Mouse (Mus musculus) hindlimb bud, embryonic 11.5 days (tissue): ENCODE results near the gene Zfp964.
"Not testable (repeated sequence)": the region's sequence is repeated elsewhere in the genome, so short reads cannot be mapped to it uniquely, and the experiment has no call there.

Experiments
- DNase-seq: peaks from one replicate; pipeline ENCODE4 v3.0.0-alpha.2; 2012; ENCODE audit warnings: low read depth, low spot score; ENCODE audit errors: extremely low spot score

The Zfp964 gene

DNA sequence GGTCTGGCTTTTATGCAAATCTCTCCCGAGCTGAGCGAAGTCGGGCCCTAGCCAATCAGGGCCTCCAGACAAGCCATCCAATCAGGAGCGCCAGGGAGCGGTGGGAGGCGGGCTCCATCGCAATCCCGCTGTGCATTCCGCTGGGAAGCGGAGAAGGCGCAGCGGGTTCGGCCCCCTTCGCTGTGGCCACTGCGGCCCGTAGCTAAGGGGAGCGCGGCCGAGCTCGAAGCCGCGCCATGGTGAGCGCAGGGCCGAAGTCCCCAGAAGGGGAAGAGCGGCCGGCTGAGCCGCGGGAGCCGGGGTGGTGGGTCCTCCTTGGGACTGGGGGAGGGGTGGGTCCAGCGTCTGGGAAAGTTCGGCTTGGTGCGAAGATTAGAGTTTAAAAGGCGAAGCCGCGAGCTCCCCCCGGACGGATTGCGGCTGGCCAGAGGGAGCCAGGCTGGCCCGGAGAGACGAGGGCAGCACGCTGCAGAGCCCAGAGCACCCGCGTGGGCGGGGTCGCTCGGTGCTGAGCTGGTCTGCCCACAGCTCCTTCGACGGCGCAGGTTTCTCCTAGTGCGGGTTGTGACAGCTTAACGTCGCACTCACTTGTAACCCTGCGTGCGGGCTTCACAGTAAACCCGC is at the start of gene Zfp964:
Gene Zfp964 (plus strand): TSS at position 122 of the 624 bp plus-strand sequence.
- DNase-seq = peak; percentile 76

DNA sequence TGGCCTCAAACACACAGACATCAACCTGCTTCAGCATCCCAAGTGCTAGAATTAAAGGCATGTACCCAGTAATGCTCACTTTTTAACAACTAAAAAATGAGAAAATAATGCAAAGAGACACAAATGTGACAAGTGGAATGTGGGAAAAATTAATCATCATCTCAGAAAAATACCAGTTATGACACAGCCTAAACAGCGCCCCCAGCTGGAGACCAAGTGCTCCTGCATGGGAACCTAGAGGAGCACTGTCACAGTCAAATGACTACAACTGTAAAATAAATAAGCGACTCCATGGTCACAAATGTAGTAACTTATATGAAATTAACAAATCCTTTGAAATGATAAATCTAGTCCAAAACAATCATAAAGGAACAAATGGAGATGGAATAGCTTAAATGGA is 39.6 kb upstream of the Zfp964 start:
- DNase-seq = no peak

DNA sequence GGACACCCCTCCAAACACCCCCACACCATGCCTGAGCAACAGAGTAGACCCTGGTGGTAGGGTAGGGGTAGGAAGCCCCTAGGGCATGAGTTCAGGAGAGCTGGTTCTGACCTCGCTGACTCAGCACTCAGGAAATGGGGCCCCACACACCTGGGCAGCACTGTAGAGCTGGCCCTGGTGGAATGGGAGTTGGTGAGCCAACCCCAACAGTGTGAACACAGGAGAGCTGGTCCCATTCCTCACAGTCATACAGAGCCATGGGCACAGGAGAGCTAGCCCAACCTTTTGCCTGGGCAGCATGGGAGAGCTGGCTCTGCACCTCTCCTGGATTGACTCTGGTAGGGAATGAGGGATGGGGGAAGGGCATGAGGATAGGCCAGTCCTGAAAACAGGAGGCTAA is 36.2 kb upstream of the Zfp964 start:
- no peak for DNase-seq

DNA sequence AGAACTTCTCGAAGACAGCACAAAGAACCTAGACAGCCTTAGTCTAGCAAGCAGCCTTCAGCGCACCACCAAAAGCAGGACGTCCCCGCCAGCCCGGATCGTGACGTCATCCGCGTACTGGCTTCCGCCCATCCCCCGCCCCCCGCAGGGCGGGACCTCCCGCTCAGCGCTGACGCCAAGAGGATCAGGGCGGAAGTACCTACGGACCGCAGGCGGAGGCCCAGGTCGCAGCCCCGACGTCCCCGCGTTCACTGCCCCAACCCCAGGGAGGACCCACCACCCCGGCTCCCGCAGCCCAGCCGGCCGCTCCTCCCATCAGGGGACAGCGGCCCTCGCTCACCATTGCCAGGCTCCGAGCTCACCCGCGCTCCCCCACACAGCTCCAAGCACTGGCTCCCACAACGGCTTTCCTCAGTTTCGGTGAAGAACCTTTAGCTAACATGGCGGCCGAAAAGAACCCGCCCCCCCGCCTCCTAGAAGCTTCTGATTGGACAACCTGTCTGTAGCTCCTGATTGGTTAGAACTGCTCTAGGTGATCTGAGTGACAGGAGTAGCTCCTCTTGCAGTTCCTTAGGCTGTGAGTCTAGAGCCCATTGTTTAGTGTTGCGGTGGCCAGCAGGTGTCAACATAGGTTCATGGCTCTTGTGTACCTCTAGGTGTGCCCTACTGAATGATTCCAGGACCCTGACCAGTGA is 29.0 kb upstream of the Zfp964 start, which contains the start of gene Zfp868:
Gene Zfp868 (minus strand): TSS at position 454 of the 695 bp plus-strand sequence.
- DNase-seq = peak; percentile 93

DNA sequence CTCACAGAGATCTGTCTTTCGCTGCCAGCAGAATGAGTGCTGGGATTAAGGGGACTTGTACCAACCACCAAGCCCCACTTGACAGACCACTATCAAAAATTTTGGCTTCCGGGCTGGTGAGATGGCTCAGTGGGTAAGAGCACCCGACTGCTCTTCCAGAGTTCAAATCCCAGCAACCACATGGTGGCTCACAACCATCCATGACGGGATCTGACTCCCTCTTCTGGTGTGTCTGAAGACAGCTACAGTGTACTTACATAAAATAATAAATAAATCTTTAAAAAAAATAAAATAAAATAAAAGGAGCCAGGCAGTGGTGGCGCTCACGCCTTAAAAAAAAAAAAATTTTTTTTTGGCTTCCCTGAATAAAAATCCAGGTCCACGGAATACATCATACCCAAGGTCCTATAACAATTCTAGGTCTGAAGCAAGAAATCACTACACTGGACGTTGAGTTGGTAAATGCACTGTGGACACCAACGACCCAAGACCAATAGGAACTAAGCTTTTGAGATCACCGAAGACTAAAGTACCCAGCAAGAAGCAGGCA is 396 bp upstream of the Zfp964 start:
- no peak for DNase-seq

DNA sequence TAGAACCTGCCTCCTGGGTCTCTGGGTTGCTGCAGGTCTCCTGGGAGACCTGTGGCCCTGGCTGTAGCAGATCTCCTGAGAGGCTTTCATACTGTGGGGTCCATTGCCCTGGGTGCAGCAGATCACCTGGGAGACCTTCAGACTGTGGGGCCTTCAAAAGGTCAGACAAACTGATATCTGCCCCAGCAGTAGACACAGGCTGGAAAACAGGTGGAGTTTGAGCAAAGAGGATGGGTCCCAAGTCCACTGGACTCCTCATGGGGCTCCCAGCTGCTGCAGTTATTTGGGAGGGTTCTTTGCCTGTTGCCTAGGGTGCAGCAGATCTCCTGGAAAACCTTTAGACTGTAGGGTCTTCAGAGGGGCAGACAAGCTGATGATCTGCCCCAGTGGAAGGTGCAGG is 7.0 kb downstream of the Zfp964 start:
- no peak for DNase-seq

DNA sequence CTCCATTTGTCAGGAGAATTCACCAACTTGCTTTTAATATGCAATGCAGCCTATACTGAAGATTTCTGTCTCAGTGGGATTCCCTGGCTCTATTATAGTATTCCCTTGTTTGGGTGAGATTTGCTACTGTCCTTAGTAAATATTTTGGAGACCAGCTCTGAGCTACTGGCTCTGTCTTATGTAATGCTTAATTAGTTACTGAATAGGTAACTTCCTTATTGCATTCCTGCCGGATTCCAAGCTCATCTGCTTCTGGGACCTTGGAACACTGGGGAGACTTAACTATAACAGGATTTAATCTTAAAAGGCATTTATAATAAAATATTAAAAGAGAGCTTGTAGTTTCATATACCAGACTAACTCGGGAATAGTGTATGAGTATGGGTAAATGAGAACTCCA is 10.8 kb downstream of the Zfp964 start:
- DNase-seq = not testable (repeated sequence)

DNA sequence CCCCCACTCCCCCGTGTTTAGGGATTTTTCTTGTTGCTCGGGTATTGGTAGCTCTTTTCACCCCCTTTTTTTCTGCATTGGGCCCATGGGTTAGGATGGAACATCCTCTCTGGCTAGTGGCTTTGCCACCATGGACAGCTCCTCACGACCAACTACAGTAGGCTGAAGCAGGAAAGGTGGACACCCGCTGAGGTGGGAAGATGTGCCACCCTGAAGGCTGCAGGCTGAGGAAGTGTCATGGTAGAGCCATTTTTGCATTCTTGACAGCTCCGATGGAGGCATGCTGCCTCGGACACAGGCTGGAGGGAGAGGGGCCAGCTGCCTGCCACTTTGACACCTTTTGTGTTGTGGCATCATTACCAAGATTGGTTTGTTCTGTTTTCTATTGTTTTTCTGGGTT is 47.5 kb downstream of the Zfp964 start:
- DNase-seq = no peak

DNA sequence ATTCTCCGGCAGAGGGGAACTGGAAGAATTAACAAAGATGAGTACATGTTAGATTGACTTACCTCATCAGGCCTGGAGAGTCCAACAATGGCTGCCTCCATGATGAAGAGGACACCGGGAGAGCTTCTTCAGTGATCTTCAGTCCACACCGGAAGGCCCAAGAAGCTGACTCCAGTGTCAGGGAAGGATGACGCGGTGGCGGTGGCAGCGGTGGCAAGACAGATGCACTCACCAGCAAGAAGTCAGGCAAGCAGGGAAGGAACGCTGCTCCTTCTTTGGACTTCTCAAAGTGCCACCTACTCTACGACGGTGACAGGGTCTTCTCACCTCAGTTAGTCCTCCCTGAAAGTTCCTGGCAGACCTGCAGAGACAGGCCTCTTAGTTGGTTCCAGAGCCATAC is 56.3 kb downstream of the Zfp964 start, which contains the start of gene Zfp869:
Gene Zfp869 (minus strand): TSS at position 101 of the 400 bp plus-strand sequence.
- not testable (repeated sequence) for DNase-seq

DNA sequence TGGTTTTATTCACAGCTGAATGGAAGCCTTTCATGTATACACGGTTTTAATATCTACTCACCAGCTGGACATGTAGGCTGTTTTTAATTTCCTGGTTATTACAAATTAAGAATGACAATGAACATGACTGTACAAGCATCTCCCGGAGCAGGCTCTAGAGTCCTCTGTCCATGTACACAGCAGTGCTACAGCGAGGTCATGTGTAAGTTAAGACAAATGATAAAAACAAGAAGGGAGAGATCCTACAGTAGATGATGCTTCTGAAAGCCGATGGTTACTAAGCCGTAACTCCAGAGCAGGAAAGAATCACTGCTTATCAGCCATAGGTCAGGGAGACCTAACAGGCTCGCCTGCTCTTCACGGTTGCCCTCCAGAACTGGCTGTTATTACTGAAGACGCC is 59.2 kb downstream of the Zfp964 start:
- DNase-seq = no peak

DNA sequence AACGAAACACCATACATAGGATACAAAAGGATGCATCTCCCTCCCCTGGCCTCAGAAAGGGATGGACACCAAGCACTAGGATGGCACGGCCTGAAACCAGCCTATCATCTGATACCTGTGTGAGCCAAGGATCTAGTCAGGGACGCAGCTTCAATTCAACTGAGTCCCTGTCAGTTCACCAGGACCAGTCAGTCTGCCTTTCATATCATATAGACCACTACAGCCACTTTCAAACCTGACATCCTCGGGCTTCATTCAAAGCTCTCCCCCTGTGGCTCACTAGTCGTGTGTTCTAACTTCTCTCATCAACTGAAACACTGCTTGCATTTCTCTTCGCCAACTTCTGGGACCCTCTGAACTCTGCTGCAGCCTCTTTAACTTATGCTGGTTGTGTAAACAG is 61.1 kb downstream of the Zfp964 start:
- DNase-seq = no peak
